Mouse (Mus musculus) monocyte, adult 59 days (primary cell): Measurements from ENCODE around the gene Gm4787. TPM values are rescaled to one million over a fixed set of nuclear protein-coding genes. Genes with fewer than 3 reads are reported as not detected.

Experiments used
- total RNA-seq, 2 experiments: library from RNA; stranded (reverse); gene quantifications; one replicate each; pipeline ENCODE4 v1.2.4; 2023

The Gm4787 gene
- total RNA-seq, result under 1 TPM; 0.39 to 0.46 TPM

DNA sequence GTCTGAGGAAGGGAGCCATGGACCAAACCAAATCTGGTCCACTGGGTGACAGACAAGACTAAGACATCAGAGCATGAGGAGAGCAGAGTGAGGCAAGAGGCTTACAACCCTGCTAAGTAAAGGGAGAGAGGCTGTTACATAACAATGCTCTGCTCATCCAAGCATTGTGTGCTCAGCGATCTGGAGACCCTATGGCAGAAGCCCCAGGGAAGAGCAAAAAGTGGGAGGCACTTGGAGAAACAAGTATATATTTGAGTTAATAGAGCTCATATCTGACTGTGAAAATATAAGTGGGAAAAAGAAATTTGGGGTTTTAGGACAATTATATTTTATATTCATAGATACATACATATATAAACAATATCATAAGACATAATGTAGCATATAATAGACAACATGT lies at the start of gene Gm4787:
Gene Gm4787, minus strand, starts transcription at position 101 of the 400 bp plus-strand sequence.

DNA sequence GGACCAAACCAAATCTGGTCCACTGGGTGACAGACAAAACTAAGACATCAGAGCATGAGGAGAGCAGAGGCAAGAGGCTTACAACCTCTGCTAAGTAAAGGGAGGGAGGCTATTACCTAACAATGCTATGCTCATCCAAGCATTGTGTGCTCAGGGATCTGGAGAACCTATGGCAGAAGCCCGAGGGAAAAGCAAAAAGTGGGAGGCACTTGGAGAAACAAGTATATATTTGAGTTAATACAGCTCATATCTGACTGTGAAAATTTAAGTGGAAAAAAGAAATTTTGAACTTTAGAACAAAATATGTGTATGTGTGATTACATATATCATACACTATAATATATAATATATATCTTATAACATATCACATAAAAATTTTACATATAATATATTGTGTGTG lies 42.6 kb upstream of the Gm4787 start, which contains the start of gene Adam4:
Gene Adam4, minus strand, starts transcription at position 101 of the 400 bp plus-strand sequence.

DNA sequence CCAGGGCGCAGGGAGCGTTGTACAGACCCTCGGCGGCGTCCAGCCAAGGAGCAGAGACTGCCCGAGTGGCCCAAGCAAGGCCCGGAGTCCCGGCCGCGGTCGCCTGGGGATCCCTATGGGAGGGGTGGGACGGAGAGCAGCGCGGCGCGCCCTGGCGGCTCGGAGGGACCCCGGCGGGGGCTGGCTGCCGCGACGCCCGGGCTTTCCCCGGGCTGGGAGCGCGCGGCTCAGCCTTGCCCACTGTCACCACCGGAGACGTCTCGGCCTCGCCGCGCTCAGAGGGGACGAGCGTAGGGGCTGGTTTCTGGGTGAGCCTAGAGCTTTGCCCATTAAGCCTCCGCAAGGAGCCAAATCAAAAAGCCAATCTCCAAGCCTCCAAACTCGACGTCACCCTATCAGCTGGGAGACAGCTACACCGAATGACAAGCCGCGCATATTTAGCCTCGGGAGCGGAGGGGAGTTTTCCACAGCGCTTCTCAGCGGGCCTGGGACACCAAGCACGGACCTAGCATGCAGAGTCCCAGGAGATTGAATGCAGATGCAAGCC lies 46.3 kb downstream of the Gm4787 start, which contains the start of gene Slc8a3:
Gene Slc8a3, minus strand, starts transcription at position 306 of the 547 bp plus-strand sequence.

Other genes with a start within 250 kb of the Gm4787 start
- not detected for gene Slc8a3, start 46.3 kb downstream of the Gm4787 start, total RNA-seq
- gene Adam4, start 42.5 kb upstream of the Gm4787 start, total RNA-seq, result 1 to 10 TPM; 1.4 to 2.0 TPM
- gene Cox16, start 105.7 kb upstream of the Gm4787 start, total RNA-seq, result 10 to 100 TPM; 54.4 to 56.8 TPM
- gene Gm20498, start 153.4 kb upstream of the Gm4787 start, total RNA-seq, result 10 to 100 TPM in 1 of 2 experiments, 1 to 10 TPM in 1; 6.4 to 14.8 TPM
- 10 to 100 TPM; 12.1 to 14.6 TPM for gene Synj2bp, start 153.4 kb upstream of the Gm4787 start, total RNA-seq
- not detected for gene Adam21, start 189.0 kb upstream of the Gm4787 start, total RNA-seq
- gene Med6, start 215.5 kb upstream of the Gm4787 start, total RNA-seq, result 10 to 100 TPM; 43.5 to 51.9 TPM